Mouse (Mus musculus): ENCODE data around the gene Nmu. TPM values are rescaled to one million over a fixed set of nuclear protein-coding genes. Genes with fewer than 3 reads are reported as not detected.
A peak's percentile ranks its signal among the peaks of the same experiment; 100 is the strongest.

Gene Nmu
- polyA plus RNA-seq, 1 experiment, result not detected

GRCm38 (mm10) chr5:76303379-76303744, 60.2 kb downstream of the Nmu start:
- H3K4me3 ChIP-seq (ENCODE audit: control insufficient read depth, low read depth, low read length), result peak overlapping the region; percentile 87
- H3K27me3 ChIP-seq (ENCODE audit: control insufficient read depth, insufficient read depth, low read length), result no peaks in the 10 kb centered on the region
- H3K36me3 ChIP-seq (ENCODE audit: control insufficient read depth, insufficient read depth, low read length), result 0 out of 2 replicates have a peak, but pooled peaks cover 1% of the 10 kb centered on the region
- no peaks in the 10 kb centered on the region for H3K4me1 ChIP-seq (ENCODE audit: control insufficient read depth, insufficient read depth, low read length)
- peak overlapping the region; percentile 81 for H3K27ac ChIP-seq (ENCODE audit: control insufficient read depth, insufficient read depth, low read depth, low read length)
- no peak for TF ChIP-seq CTCF (IDR thresholded peaks at IDR 0.05; ENCODE audit: control insufficient read depth, insufficient read depth, insufficient replicate concordance, low read depth, low read length)
- no peak for TF ChIP-seq POLR2A (IDR thresholded peaks at IDR 0.05; ENCODE audit: control insufficient read depth, low read depth, low read length)

- Histone ChIP-seq H3K27me3 (ENCODE audit: control insufficient read depth, insufficient read depth, low read length) (no peaks in the 10 kb centered on the region), H3K4me3 (ENCODE audit: control insufficient read depth, low read depth, low read length) (no peak overlapping the region), H3K27ac (ENCODE audit: control insufficient read depth, insufficient read depth, low read depth, low read length) (no peak overlapping the region), H3K36me3 (ENCODE audit: control insufficient read depth, insufficient read depth, low read length) (0 out of 2 replicates have a peak, but pooled peaks cover 1% of the 10 kb centered on the region), H3K4me1 (ENCODE audit: control insufficient read depth, insufficient read depth, low read length) (no peaks in the 10 kb centered on the region)
- no peak for TF ChIP-seq POLR2A (IDR thresholded peaks at IDR 0.05; ENCODE audit: control insufficient read depth, low read depth, low read length)
- no peak for TF ChIP-seq CTCF (IDR thresholded peaks at IDR 0.05; ENCODE audit: control insufficient read depth, insufficient read depth, insufficient replicate concordance, low read depth, low read length)
Observed at GRCm38 (mm10) chr5:76302009-76302408, 61.6 kb downstream of the Nmu start.

DNA sequence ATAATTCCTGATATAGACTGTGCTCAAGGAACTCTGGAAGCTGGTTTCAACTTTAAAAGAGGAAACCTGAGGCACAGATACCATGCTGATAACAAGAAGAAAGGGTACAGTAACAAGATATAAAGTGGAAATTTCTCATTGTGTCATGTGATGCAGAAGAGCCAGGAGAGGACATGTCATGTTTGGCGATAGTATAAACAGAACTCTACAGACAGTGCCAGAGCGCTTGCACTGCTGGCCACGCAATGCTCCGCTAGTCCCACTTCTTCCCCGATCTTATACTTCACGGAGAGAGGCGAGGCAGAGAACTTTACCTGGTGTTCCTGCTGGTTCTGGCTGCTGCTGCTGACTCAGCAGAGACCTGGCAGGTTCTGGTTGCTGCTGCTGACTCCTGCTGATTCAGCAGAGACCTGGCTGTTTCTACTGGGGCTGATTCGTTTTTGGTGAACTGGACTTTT, 74.3 kb downstream of the Nmu start:
- Histone ChIP-seq H3K4me3 (ENCODE audit: control insufficient read depth, low read depth, low read length) (no peak overlapping the region), H3K36me3 (ENCODE audit: control insufficient read depth, insufficient read depth, low read length) (no peaks in the 10 kb centered on the region), H3K27ac (ENCODE audit: control insufficient read depth, insufficient read depth, low read depth, low read length) (no peak overlapping the region), H3K4me1 (ENCODE audit: control insufficient read depth, insufficient read depth, low read length) (no peaks in the 10 kb centered on the region), H3K27me3 (ENCODE audit: control insufficient read depth, insufficient read depth, low read length) (no peaks in the 10 kb centered on the region)
- TF ChIP-seq POLR2A (IDR thresholded peaks at IDR 0.05; ENCODE audit: control insufficient read depth, low read depth, low read length) (no peak), CTCF (IDR thresholded peaks at IDR 0.05; ENCODE audit: control insufficient read depth, insufficient read depth, insufficient replicate concordance, low read depth, low read length) (no peak)

DNA sequence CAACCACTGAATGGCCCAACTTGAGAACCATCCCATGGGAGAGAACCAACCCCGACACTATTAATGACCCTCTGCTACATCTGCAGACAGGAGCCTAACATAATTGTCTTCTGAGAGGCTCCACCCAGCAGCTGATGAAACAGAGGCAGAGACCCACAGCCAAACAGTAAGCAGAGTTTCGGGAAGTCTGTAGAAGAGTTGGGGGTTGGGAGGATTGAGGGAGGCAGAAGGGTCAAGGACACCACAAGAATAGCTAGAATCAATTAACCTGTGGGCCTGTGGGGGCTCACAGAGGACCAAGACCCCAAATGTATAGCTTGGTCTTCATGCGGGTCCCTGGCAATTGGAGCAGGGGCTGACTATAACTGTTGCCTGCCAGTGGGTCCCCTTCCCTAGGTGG, 75.3 kb downstream of the Nmu start:
- Histone ChIP-seq H3K4me3 (ENCODE audit: control insufficient read depth, low read depth, low read length) (no peak overlapping the region), H3K4me1 (ENCODE audit: control insufficient read depth, insufficient read depth, low read length) (no peaks in the 10 kb centered on the region), H3K36me3 (ENCODE audit: control insufficient read depth, insufficient read depth, low read length) (no peaks in the 10 kb centered on the region), H3K27ac (ENCODE audit: control insufficient read depth, insufficient read depth, low read depth, low read length) (no peak overlapping the region), H3K27me3 (ENCODE audit: control insufficient read depth, insufficient read depth, low read length) (no peaks in the 10 kb centered on the region)
- TF ChIP-seq CTCF (IDR thresholded peaks at IDR 0.05; ENCODE audit: control insufficient read depth, insufficient read depth, insufficient replicate concordance, low read depth, low read length) (no peak), POLR2A (IDR thresholded peaks at IDR 0.05; ENCODE audit: control insufficient read depth, low read depth, low read length) (no peak)

GRCm38 (mm10) chr5:76287062-76287461, 76.5 kb downstream of the Nmu start:
- H3K27me3 ChIP-seq (ENCODE audit: control insufficient read depth, insufficient read depth, low read length), result no peaks in the 10 kb centered on the region
- no peaks in the 10 kb centered on the region for H3K36me3 ChIP-seq (ENCODE audit: control insufficient read depth, insufficient read depth, low read length)
- H3K27ac ChIP-seq (ENCODE audit: control insufficient read depth, insufficient read depth, low read depth, low read length), result no peak overlapping the region
- no peaks in the 10 kb centered on the region for H3K4me1 ChIP-seq (ENCODE audit: control insufficient read depth, insufficient read depth, low read length)
- TF ChIP-seq POLR2A (IDR thresholded peaks at IDR 0.05; ENCODE audit: control insufficient read depth, low read depth, low read length) (no peak), CTCF (IDR thresholded peaks at IDR 0.05; ENCODE audit: control insufficient read depth, insufficient read depth, insufficient replicate concordance, low read depth, low read length) (no peak)
- H3K4me3 ChIP-seq (ENCODE audit: control insufficient read depth, low read depth, low read length), result no peak overlapping the region

DNA sequence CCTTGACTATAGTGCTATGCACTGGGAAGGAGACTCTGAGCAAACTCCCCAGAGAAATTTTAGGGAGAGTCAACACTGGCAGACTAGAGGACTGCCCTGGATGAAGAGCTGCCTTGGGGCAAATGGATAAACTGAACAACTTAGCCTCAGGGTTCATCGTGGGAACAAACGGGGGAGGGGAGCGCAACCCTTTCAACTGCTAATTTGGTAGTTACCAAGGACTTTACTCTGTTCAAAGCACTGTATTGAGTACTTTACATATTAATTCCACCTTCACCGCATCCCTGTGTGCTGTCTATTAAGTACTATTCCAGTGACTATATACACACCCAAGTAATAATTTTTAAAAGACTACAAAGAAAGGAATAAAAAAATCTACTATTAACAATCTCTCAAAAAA, 77.9 kb downstream of the Nmu start:
- no peaks in the 10 kb centered on the region for H3K27me3 ChIP-seq (ENCODE audit: control insufficient read depth, insufficient read depth, low read length)
- no peak overlapping the region for H3K4me3 ChIP-seq (ENCODE audit: control insufficient read depth, low read depth, low read length)
- TF ChIP-seq POLR2A (IDR thresholded peaks at IDR 0.05; ENCODE audit: control insufficient read depth, low read depth, low read length) (no peak), CTCF (IDR thresholded peaks at IDR 0.05; ENCODE audit: control insufficient read depth, insufficient read depth, insufficient replicate concordance, low read depth, low read length) (no peak)
- no peak overlapping the region for H3K27ac ChIP-seq (ENCODE audit: control insufficient read depth, insufficient read depth, low read depth, low read length)
- H3K4me1 ChIP-seq (ENCODE audit: control insufficient read depth, insufficient read depth, low read length), result no peaks in the 10 kb centered on the region
- no peaks in the 10 kb centered on the region for H3K36me3 ChIP-seq (ENCODE audit: control insufficient read depth, insufficient read depth, low read length)

- Histone ChIP-seq H3K4me3 (ENCODE audit: control insufficient read depth, low read depth, low read length) (no peak overlapping the region), H3K27ac (ENCODE audit: control insufficient read depth, insufficient read depth, low read depth, low read length) (no peak overlapping the region), H3K36me3 (ENCODE audit: control insufficient read depth, insufficient read depth, low read length) (no peaks in the 10 kb centered on the region), H3K27me3 (ENCODE audit: control insufficient read depth, insufficient read depth, low read length) (no peaks in the 10 kb centered on the region), H3K4me1 (ENCODE audit: control insufficient read depth, insufficient read depth, low read length) (no peaks in the 10 kb centered on the region)
- TF ChIP-seq CTCF (IDR thresholded peaks at IDR 0.05; ENCODE audit: control insufficient read depth, insufficient read depth, insufficient replicate concordance, low read depth, low read length) (no peak), POLR2A (IDR thresholded peaks at IDR 0.05; ENCODE audit: control insufficient read depth, low read depth, low read length) (no peak)
Observed at GRCm38 (mm10) chr5:76283890-76284289, 79.7 kb downstream of the Nmu start.

Other genes starting within 250 kb of the Nmu start
- 7.8 and 11.7 TPM in 2 replicates for gene Srd5a3, start 223.5 kb downstream of the Nmu start, polyA plus RNA-seq (2012; rRNA removed)
- 25.8 and 28.9 TPM in 2 replicates for gene Tmem165, start 179.9 kb downstream of the Nmu start, polyA plus RNA-seq (2012; rRNA removed)
- 7.1 and 8.6 TPM in 2 replicates for gene Clock, start 59.0 kb downstream of the Nmu start, polyA plus RNA-seq (2012; rRNA removed)
- gene Pdcl2, start 32.6 kb downstream of the Nmu start, polyA plus RNA-seq (2012; rRNA removed), result 86.9 and 115 TPM in 2 replicates
- not detected in 2 replicates for gene Gm7271, start 120.3 kb upstream of the Nmu start, polyA plus RNA-seq (2012; rRNA removed)
- gene Exoc1, start 165.5 kb upstream of the Nmu start, polyA plus RNA-seq (2012; rRNA removed), result 14.9 and 20.3 TPM in 2 replicates
- 3.8 and 4.4 TPM in 2 replicates for gene Cep135, start 224.9 kb upstream of the Nmu start, polyA plus RNA-seq (2012; rRNA removed)

Data from testis, adult 2 months (tissue).